Mouse (Mus musculus) MN1 (cell line): ENCODE results near the gene Rel.
"Not testable (repeated sequence)": the region's sequence is repeated elsewhere in the genome, so short reads cannot be mapped to it uniquely, and the experiment has no call there.

ENCODE experiments used
- DNase-seq: peaks from one replicate; pipeline ENCODE4 v3.0.0-alpha.2; 2016; ENCODE audit warnings: low spot score

Rel gene

GRCm38 (mm10) chr11:23770760-23771506, at the start of gene Rel:
Gene Rel (minus strand): TSS chr11:23770970.
- peak; percentile 93 for DNase-seq

GRCm38 (mm10) chr11:23818745-23819144, 48.0 kb upstream of the Rel start:
- DNase-seq, result no peak

- DNase-seq, result no peak
Measured at GRCm38 (mm10) chr11:23810741-23811140, 40.0 kb upstream of the Rel start.

- DNase-seq, result no peak
Measured at GRCm38 (mm10) chr11:23805716-23806115, 34.9 kb upstream of the Rel start.

- DNase-seq, result no peak
Measured at GRCm38 (mm10) chr11:23803136-23803535, 32.4 kb upstream of the Rel start.

GRCm38 (mm10) chr11:23802256-23802655, 31.5 kb upstream of the Rel start:
- no peak for DNase-seq

- no peak for DNase-seq
Measured at GRCm38 (mm10) chr11:23801851-23802250, 31.1 kb upstream of the Rel start.

GRCm38 (mm10) chr11:23783677-23784076, 12.9 kb upstream of the Rel start:
- not testable (repeated sequence) for DNase-seq

GRCm38 (mm10) chr11:23783085-23783484, 12.3 kb upstream of the Rel start:
- DNase-seq, result no peak

GRCm38 (mm10) chr11:23782038-23782437, 11.3 kb upstream of the Rel start:
- DNase-seq, result no peak

- DNase-seq, result no peak
Measured at GRCm38 (mm10) chr11:23778787-23779201, 8.0 kb upstream of the Rel start.

GRCm38 (mm10) chr11:23772471-23772870, 1.7 kb upstream of the Rel start:
- no peak for DNase-seq

- no peak for DNase-seq
Measured at GRCm38 (mm10) chr11:23771507-23772097, 832 bp upstream of the Rel start.

- no peak for DNase-seq
Measured at GRCm38 (mm10) chr11:23770510-23770759, 335 bp downstream of the Rel start.

- peak; percentile 58 for DNase-seq
Measured at GRCm38 (mm10) chr11:23769686-23770509, 872 bp downstream of the Rel start.

GRCm38 (mm10) chr11:23769033-23769432, 1.7 kb downstream of the Rel start:
- DNase-seq, result no peak

GRCm38 (mm10) chr11:23767928-23768327, 2.8 kb downstream of the Rel start:
- DNase-seq, result no peak

GRCm38 (mm10) chr11:23767369-23767768, 3.4 kb downstream of the Rel start:
- not testable (repeated sequence) for DNase-seq

GRCm38 (mm10) chr11:23762635-23763034, 8.1 kb downstream of the Rel start:
- DNase-seq, result no peak

GRCm38 (mm10) chr11:23758218-23758617, 12.6 kb downstream of the Rel start:
- DNase-seq, result no peak

GRCm38 (mm10) chr11:23754329-23754728, 16.4 kb downstream of the Rel start:
- no peak for DNase-seq

GRCm38 (mm10) chr11:23753136-23753710, 17.5 kb downstream of the Rel start:
- no peak for DNase-seq

GRCm38 (mm10) chr11:23746102-23746501, 24.7 kb downstream of the Rel start:
- no peak for DNase-seq
